Mouse (Mus musculus): ENCODE results near the gene Phf12.

Gene Phf12

DNA sequence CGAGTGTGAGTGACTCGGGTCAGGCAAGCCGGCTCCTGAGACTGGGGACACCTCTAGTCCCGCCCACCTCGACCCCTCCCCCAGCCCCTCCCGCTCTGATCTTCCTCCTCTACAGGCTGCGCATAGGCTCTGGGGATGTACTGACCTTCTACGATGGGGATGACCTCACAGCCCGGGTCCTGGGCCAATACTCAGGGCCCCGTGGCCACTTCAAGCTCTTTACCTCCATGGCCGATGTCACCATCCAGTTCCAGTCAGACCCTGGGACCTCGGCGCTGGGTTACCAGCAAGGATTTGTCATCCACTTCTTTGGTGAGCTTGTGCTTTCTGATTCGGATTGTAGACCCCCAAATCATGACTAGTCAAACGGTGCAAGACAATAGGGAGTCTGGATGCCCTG lies 8.2 kb upstream of the Phf12 start:
- no peak for DNase-seq

DNA sequence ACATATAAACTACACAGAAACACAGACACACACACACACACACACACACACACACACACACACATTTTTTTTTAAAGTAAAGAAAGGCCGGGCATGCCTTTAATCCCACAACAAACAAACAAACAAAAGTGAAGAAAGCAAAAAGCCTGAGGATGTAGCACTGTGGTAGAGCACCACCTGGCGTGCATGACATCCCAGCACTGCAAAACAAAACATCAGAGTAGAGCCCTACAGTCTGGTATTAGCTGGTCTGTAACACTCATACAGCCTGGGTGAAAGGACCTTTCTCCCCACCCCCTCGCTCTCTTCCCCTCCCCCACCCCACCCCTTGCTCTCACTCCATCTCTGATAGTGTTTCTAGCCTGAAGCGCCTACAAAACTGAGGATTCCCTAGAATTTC lies 6.7 kb upstream of the Phf12 start:
- DNase-seq, result no peak

DNA sequence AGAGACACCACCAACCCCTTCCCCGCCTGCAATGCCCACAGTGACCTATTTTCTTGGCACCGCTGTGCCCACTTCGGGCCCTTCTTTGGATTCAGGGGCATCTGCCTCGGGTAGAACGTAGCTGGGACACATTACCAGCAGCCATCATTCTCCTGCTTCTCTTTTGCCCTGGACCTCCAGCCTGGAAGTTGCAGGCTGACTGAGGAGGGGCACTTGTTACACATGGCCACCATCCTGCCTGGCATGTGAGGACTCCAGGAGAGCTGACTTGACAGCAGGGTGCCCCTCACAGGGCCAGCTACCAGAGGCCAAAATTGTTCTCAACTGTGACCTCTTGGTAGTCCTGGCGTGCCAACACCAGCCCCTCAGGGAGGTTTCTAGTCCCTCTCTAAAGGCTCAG lies 4.4 kb upstream of the Phf12 start:
- no peak for DNase-seq

DNA sequence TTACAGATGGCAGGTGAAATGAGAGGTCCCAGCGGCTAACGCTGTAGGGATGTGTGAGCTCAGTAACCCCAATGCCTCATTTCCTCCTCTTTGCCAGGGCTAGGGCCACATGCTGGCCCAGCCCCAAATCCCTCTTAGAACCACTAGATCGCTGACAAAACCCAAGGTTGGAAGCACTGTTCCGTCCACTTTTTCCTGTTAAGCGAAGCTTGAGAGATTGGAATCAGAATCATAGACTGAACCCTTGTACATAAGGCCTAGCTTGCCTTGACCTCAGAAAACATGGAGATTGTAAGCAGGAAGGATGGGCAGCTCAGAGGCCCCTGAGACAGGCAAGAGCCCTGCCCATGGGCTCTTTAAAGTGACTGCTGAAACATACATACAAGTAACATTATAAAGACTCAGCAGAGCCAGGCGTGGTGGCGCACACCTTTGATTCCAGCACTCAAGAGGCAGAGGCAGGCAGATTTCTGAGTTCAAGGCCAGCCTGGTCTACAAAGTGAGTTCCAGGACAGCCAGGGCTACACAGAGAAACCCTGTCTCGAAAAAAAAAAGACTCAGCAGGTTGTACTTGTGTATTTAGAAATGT lies 3.2 kb upstream of the Phf12 start:
- DNase-seq, result no peak

DNA sequence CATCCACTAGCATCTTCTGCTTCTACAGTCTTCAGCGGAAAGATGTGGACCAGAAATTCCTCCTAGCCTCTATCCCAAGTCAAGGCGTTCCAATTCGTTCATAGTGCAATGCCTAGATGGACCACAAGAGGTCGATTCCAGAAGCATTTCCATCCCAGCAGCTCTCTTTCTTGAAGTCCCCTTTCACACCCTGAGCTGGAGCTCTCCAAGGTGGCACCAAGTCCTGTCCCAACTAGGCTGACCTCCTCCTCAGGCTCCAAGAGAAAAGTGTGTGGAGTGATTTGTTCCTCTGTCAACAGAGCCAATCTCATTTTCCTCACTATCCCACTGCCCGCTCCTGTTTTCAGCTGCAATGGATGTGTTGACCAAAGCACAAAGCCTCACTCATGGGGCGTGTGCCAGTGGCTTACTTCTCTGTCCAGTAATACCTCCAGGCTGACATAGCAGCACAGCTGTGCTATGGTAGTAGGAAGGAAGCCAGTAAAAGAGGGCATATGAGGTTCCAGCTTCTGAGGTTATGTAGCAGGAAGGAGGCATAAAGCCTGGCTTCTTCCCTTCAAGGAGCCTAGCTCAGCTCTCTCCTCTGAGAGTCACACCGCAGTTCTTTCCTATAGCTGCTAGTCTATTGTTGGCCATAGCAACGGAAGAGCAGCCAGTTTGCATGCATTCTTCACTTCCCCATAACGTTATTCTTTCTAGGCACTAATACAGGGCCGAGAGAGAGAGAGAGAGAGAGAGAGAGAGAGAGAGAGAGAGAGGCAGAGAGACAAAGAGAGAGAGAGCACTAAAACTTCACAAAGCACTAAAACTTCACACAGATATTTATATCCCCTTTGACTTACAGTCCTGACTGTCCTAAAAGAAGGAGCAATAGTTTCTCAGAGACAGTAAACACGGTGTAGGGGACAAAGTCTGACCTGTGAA lies 2.0 kb upstream of the Phf12 start:
- DNase-seq, result peak; percentile 57

DNA sequence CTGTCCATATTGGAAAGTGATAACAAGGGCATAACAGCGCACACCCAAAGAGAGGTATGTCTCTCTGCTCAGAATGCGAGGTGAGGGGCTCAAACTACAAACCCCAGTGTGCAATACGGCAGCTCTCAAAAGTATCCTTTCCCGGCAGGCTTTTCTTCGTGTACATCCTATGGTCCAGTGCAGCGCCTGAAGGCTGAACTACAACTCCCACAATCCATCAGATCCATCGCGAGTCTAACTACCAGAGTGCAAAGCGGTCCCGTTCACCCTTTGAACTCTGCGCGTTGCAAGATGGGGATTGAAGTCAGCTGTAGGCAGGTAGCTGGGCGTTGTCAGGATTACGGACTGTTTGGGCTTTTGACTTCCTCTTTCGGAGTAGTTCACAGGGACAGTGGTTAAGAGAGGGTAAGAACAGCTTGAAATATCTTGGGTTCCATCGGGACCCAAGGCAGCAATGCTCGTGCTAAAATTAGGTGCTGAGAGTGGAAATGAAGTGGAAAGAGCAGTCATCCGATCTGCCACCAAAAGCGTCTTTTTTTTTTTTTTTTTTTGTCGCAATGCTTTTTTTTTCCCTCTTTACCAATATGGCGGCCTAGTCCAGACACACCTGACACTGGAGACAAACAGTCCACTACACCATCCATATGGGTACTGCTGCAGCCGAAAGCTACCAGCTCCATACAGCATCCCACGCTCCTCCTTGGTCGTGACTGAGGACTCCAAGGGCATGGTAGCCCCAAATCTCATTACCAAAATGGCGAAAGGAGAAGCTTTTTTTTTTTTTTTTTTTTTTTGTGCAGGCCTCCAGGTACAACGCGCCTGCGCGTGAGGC lies 729 bp upstream of the Phf12 start:
- DNase-seq, result peak; percentile 93

DNA sequence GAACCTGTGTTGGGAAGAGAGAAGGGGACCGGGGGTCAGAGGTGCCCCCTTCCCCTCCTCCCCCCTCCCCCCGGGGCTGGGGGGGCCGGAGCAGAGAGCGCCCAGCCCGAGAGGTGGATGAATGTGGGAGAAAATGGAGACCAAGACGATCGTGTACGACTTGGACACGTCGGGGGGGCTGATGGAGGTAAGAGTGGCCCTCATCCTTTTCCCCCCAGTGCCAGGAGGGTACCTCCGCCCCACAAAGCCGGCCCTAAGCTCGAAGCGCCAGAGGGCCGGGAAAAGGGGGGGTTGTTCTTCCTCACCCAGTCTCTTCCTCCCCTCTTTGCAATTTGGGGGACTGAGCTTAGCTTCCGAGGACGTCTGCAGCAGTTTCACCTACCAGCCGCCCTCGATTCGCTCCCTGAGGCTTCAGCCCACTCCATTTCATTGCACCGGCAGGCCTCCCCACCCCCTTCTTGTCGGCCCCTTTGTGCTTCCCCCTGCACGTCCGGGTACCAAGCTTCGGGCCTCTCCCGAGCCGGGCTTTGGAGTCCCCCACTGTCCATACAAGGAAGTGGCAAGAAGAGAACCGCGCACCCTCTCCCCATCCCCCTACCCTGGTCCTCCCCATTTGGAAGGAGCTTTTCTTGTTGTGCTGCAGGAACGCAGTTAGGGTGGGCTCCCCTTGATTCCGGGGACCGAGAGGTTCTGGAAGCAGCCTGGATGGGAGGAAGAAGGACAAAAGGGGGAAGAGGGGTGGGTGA lies 810 bp downstream of the Phf12 start:
- peak; percentile 69 for DNase-seq

DNA sequence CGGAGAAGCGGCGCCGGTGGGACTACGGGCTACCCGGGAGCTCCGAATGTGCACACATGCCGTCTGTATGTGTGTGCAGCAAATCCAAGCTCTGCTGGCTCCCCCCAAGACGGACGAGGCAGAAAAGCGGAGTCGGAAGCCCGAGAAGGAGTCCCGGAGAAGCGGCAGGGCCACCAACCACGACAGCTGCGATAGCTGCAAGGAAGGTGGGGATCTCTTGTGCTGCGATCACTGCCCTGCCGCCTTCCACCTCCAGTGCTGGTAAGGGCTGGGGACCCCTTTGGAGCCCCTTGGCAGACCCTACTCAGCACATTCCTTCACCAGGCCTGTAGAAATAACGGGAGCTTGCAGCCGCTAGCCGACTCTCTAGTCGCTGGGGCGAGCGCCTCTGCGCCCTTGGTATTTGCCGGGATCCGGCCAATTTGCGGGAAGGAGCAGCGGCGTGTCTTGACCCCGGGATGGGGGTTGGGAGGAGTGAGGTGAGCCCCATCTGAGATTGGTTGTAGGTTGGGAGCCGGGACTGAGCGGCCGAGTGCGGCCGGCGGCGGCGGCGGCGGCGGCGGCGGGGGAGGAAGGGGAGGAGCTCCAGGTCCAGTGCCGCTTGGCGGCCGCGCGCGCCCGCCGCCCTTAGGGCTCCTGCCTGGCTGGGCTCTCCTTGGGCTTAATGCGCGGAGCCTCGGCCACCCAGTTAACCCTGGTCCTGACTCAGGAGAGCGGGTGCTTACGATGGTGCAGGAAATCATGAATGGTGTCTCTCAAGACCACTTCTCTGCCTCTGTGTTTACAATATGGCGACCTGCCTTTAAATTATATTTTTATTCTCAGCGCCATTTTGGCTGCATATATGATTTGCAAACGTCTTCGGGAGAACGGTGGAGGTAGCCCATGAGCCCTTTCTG lies 1.6 kb downstream of the Phf12 start:
- DNase-seq, result peak; percentile 67

DNA sequence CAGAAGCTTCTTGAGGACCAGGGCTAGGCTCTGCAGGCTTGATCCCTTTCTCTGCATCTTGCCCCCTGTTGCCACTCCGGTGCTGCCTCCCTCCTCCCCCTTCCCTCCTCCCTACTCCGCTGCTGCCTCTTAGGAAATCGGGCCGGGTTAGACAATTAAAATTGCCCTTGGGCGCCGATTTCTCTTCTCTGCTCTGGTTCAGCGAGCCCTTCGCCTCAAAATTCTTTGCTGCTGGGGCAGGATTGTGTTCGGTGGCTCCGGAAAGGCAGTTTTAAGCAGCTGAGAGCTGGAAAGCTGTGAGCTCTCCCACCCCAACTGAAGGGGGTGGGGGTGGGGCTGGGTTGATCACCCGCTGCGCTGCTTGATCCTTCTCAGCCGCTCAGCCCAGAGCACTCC lies 2.3 kb downstream of the Phf12 start:
- no peak for DNase-seq

DNA sequence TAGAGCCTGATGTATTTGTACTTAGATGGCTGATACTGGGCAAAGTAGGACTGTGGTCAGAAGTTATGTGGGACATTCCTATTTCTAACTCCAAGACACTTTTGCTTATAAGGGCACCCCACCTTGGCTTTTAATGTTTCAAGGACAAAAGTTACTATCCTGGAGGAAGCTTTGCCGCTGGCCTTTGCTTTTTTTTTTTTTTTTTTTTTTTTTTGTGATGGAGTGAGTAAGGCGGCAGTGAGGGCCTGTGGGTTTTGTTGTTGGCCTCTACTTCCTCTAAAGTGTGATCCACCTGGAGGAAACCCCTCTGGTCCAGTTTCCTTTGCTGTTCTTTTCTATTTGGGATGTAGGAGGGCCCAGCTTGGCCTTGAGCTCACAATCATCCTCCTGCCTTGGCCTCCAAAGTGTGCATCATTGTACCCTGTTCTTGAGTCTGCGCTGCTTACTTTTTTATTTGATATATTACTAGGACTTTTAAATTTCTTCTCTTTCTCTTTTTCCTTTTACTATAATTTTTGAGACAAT lies 3.0 kb downstream of the Phf12 start:
- DNase-seq, result no peak

DNA sequence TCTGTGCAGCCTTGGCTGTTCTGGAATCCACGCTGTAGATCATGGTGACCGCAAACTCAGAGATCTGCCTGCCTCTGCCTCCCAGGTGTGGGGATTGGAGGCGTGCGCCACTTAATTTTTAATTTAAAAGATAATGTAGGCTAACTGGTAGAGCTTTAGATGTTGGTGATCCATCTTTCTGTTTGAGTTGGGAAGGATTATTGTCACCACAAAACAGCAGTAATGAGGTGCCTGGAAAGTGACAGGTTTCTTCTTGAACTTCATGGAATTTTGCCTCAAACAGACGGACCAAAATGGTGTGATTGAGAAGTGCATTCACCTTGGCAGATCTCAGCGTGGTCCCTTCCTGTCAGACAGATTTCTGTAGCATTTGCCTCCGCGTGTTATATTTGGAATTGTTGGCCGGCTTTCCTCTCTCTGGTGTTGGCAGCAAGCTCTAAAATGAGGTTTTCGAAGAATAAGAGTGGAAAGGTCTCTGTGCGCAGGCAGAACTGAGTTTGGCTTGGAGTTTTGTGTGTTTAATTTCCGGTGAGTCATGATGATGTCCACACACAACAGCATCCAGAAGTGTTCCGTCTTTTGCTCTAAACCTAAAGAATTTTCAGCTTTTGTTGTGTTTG lies 6.6 kb downstream of the Phf12 start:
- no peak for DNase-seq

DNA sequence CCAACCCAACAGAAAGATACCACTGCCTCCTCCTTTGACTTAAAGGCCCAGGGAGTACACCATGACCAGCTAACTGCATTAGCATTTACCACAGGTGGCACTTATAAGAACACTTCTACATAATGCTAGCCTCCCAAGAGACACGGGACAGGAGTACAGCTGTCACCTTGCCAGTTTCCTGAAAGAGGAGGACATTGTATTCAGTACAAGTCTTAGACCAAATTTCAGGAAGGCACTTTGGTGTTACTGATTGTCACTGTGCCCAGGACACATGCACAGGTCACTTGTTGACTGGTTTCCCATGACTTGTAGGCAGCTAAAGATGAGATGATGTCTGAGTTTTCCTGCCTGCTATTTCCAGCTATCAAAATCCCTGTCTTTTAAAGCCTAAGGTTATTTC lies 13.0 kb downstream of the Phf12 start:
- DNase-seq, result no peak

DNA sequence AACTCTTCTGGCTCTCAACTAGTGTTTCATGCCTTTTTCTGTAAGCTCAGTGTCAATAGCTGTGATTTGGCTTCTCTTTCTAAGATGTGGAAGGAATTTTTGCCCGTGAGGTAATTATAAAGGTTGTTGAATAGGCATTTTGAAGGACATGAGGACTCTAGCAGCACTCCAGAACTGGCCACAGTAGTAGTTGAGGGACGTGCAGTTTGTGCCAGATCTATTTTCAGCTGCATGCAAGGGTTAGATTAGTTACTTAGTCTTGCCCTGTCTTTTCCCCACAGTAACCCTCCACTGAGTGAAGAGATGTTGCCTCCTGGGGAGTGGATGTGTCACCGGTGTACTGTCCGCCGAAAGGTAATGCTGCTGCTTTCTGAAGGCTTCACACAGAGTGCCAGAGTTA lies 23.9 kb downstream of the Phf12 start:
- no peak for DNase-seq

DNA sequence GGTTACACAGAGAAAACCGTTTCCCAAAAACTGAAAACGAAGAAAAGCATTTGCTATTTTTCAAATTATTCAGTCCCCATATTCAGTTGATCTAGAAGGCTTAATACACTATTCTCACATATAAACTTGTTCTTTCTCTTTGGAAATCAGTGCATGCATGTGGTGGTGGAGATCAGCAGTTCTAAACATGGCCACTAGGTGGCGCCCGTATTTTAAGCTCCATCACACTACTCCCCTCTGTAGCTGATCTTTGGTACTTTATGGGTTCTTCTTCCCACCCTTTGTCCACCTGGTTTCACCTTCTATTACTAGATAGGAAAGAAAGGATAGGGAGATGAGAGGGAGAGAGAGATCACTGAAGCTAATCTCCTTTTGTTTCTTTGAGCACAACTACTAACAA lies 37.1 kb downstream of the Phf12 start:
- peak; percentile 61 for DNase-seq

DNA sequence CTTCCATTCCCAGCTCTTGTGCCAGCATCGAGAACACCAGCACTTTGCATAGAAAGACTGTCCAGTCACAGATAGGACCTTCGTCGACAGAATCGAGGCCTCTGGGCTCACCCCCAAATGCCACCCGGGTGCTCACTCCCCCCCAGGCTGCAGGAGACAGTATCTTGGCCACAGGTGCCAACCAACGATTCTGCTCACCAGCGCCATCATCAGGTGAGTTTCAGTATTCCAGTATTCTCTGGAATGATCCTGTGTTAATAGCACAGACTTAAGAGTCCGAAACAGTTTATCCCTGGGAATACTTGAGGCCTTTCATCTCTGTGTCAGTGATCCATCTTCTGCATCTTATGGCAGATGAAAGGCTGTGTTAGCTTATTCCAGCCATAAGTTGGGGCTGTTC lies 41.1 kb downstream of the Phf12 start:
- no peak for DNase-seq

DNA sequence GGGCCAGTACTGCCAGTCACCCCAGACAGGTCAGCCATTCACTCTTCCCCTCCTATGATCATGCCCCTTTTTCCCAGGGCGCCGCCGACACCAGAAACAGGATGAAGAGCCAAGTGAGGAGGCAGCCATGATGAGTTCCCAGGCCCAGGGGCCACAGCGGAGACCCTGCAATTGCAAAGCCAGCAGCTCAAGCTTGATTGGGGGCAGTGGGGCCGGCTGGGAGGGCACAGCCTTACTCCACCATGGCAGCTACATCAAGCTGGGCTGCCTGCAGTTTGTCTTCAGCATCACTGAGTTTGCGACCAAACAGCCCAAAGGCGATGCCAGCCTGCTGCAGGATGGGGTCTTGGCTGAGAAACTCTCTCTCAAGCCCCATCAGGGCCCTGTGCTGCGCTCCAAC lies 46.7 kb downstream of the Phf12 start:
- no peak for DNase-seq

DNA sequence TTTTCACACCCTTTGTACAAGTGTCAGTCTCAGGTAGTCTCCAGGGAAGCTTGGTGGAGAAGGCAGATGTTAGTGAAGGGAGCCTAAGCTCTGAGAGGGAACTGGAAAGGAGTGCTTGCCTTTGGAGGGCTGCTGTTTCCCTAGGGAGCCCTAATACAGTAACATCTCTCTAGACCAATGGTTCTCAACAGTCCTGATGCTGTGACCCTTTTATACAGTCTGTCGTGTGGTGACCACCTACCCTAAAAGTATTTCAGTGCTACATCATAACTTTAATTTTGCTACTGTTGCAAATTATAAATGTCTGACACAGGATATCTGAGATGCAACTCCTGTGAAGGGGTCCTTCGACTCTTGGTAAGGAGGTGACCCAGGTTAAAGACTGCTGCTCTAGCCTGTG lies 48.0 kb downstream of the Phf12 start:
- no peak for DNase-seq

DNA sequence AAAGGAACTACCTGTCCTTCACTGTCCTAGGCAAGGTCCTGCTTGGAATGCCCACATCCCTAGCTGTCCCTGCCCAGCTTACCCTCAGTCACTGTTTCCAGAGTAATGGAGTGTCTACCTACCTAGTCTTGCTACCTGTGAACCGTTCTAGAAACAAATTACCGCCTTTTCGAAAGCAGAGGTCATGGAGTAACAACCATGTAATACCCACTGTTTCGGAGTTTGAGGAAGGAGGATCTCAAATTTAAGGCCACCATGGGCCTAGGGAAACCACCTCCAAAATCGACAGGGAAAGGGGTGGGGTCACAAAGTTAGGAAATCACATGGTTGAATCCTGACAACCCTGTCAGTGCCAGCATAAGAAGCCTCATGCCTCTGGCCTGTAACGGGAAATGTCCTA lies 48.8 kb downstream of the Phf12 start:
- no peak for DNase-seq

DNA sequence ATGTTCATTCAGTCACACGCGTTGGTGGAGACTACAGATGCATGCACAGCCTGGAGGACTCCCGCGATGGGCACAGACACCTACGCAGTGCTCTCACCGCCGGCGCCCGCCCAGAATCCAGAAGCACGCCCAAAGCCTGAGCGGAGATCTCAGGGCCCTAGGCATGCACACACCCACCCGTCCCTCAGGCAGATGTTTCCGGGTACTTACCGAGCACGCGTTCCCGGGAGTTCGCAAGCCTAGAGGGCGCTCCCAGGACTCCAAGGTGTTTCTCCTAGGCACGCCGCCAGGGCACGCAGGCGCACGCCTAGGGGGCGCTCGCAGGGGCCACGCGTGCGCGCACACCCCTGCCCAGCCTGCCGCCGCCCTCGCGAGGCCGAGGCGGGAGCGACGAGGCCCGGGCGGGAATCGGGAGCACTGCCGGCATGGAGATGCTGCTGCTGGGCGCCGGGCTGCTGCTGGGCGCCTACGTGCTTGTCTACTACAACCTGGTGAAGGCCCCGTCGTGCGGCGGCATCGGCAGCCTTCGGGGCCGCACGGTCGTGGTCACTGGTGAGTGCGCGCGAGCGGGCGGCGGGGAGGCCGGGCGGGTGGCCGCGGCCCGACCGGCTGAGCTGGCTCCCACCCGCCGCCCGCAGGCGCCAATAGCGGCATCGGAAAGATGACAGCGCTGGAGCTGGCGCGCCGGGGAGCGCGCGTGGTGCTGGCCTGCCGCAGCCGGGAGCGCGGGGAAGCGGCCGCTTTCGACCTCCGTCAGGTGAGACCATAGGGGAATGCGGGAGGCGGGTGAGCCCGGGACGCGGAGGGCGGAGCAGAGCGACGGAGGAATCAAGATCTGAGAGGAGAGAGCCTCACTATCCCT lies 49.6 kb downstream of the Phf12 start, which contains the start of gene Dhrs13:
TSS of gene Dhrs13 (plus strand) at position 334 of the 862 bp plus-strand sequence.
- DNase-seq, result peak; percentile 92

DNA sequence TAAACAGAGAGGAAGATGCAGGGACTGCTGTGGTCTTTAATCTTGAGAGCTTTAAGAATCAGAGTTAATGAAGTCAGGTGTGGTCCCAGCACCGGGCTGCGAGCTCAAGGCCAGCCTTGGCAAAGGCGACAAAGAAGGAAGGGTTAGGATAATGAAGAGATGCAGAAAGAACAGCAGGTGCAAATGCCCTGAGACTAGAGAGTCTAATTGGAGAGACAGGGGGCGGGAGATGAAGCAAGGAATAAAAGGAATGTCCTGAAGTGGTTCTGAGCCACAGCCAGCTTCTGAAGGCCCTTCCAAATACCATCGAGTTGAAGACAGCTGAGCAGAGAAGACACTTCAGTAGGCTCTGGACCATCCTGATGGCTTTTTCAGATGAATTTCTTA lies 50.2 kb downstream of the Phf12 start:
- no peak for DNase-seq

All from cerebellum, adult 11 months (tissue).